Mouse (Mus musculus) Patski (cell line): Measurements from ENCODE around the gene Dync1i2. TPM values are rescaled to one million over a fixed set of nuclear protein-coding genes. Genes with fewer than 3 reads are reported as not detected.

Experiments used
- ATAC-seq: fragments of 100-300 bp; one replicate; pipeline ENCODE4 v1.8.0; 2021
- CTCF ChIA-PET: fragments of 350-600 bp; sonication (Branson Sonifier 250); formaldehyde crosslinking; loops from one replicate; lab custom pipeline; 2022; ENCODE audit warnings: inconsistent platforms; lab: Charles Lee
- POLR2A ChIA-PET: fragments of 350-600 bp; sonication (Branson Sonifier 250); formaldehyde crosslinking; loops from one replicate; lab custom pipeline; 2022; ENCODE audit warnings: antibody characterized with exemption, inconsistent platforms; lab: Charles Lee
- DNase-seq: peaks from one replicate; pipeline ENCODE4 v3.0.0-alpha.2; 2011; ENCODE audit warnings: low read depth, low spot score
- H3K27me3 ChIP-seq: fragments of 371-371 bp; one replicate; pipeline ENCODE4 v1.5.1; 2021
- CTCF ChIP-seq: fragments of 100-300 bp; IDR thresholded peaks from one replicate; pipeline ENCODE4 v1.5.1; 2021
- in situ Hi-C: fragments of 300-500 bp; cut with MboI; formaldehyde crosslinking; loops from 3 replicates; pipeline ENCODE4 v1.11.1; 2018; ENCODE audit warnings: low pct_unique_long_range_greater_than_20kb, mixed read lengths
- polyA plus RNA-seq: library from polyadenylated mRNA; unstranded; gene quantifications from one replicate; pipeline ENCODE4 v1.2.3, GENCODE M21; 2021

Dync1i2 gene
- polyA plus RNA-seq, 1 experiment from 2014 or later, result 178 TPM

DNA sequence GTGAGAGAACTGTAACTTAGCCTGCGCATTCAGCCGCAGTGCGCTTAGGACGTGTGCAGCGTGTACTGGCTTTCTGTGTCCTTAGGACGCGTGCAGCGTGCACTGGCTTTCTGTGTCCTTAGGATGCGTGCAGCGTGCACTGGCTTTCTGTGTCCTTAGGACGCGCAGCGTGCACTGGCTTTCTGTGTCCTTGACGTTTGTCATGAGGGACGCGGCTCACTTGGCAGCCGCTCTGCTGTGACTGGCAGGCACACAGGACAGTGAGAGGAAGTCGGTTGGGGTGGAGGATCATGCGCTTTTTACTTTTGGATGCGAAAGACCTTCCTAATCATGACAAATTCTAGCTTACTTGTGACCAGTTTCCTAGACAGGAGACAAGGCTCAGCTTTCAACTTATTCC, 53.1 kb downstream of the Dync1i2 start:
- no peak for DNase-seq
- ChIA-PET CTCF (interaction anchor here (1.1 to 1.5 kb wide), 2 partner anchors 8 to 11 kb away, joined by 3 read pairs; no protein-coding TSS in a partner anchor), POLR2A (no interaction called here)
- no peak for TF ChIP-seq CTCF
- in situ Hi-C loops, result no loop called here
- H3K27me3 ChIP-seq, result no peaks in the 10 kb centered on the region
- ATAC-seq, result no peak

DNA sequence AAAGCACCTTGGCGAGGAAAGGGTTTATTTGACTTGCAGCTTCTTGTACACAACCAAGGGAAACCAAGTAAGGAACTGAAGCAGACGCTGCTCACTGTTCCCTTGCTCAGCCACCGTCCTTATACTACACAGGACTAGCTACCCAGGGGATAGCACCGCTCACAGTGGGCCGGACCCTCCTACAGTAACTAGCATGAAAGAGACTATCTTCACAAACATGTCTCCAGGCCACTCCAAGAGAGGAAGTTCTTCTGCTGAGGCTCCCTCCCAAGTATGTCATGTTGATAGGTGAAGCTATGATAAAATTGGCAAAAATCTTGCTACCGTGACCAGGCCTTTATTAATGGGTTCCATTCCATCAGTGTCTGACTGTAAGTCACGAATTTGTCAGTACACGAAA, 57.2 kb downstream of the Dync1i2 start:
- ATAC-seq (no peak), DNase-seq (no peak)
- TF ChIP-seq CTCF, result no peak
- in situ Hi-C loops, result no loop called here
- ChIA-PET POLR2A (no interaction called here), CTCF (interaction anchor here (1.0 to 1.6 kb wide), 2 partner anchors 11 to 113 kb away, joined by 3 to 7 read pairs; no protein-coding TSS in a partner anchor)
- H3K27me3 ChIP-seq, result no peaks in the 10 kb centered on the region

DNA sequence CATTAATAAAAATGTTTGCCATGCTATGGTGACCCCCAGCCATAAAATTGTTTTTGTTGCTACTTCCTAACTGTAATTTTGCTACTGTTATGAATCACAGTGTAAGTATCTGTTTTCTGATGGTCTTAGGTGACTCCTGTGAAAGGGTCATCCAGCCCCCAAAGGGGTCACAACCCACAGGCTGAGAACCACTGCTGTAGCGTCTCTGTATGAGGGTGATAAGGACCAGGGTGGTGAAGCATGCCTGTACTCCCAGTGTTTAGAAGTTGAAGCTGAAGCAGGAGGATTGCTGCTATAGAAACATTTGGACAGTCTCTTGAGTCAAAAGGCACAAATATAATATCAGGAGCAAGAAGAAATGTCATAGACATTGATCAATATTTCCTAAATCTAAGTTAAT, 57.8 kb downstream of the Dync1i2 start:
- TF ChIP-seq CTCF, result no peak
- DNase-seq (no peak), ATAC-seq (no peak)
- POLR2A ChIA-PET, result no interaction called here
- CTCF ChIA-PET, result no interaction called here
- no peaks in the 10 kb centered on the region for H3K27me3 ChIP-seq
- in situ Hi-C loops, result no loop called here

DNA sequence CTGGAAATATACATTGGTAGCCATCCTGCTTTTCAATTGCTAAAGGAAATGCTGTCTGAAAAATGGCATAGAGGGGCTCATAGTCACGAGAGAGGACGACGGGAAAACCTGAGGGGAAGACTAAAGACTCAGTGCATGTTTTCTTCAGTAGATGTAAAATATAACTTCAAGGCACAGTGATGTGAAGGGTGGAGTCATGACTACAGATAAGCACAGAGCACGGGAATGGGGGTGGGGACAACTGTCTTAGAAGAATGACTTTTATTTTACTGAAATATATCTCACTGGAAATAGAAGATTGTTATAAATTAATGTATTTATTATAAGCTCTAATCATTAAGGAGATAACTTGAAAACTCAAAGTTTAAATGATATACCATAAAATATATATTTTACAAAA, 58.6 kb downstream of the Dync1i2 start:
- DNase-seq, result no peak
- CTCF ChIA-PET, result no interaction called here
- ATAC-seq, result no peak
- POLR2A ChIA-PET, result no interaction called here
- no peaks in the 10 kb centered on the region for H3K27me3 ChIP-seq
- no peak for TF ChIP-seq CTCF
- in situ Hi-C loops, result no loop called here

DNA sequence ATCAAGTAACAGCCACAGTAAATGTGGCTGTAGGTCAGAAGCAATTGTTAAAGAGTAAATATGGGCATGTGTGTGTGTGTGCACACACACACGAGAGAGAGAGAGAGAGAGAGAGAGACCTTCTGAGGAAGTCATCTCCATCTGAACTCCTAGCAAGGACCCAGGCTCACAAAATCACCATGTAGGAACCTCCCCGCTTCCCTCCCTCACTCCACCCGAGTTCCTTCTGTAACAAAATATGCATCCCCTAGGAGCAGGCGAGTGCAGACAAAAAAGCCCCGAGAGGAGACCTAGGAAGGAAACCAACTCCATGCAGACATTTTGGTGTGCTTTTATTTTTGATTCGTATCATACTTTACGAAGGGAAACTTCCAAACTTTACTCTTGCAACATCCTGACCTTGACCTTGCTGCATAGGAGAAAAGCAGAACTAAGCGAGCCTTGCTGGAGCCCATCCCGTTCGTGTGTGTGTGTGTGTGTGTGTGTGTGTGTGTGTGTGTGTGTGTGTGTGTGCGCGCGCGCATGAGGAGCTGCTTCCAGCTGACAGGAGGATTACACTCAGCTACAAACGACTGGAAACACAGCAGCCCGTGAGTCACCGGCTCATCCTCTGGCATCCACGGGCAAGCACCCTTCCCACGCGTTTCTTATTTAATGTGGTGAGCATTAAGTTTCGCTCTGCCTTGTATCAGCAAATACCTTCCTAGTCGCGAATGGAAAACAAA, 62.6 kb downstream of the Dync1i2 start:
- no peaks in the 10 kb centered on the region for H3K27me3 ChIP-seq
- DNase-seq (no peak), ATAC-seq (no peak)
- ChIA-PET CTCF (no interaction called here), POLR2A (interaction anchor here (1.1 kb wide), 1 partner anchor 28 kb away, joined by 3 read pairs; no protein-coding TSS in a partner anchor)
- in situ Hi-C loops, result no loop called here
- TF ChIP-seq CTCF, result no peak

DNA sequence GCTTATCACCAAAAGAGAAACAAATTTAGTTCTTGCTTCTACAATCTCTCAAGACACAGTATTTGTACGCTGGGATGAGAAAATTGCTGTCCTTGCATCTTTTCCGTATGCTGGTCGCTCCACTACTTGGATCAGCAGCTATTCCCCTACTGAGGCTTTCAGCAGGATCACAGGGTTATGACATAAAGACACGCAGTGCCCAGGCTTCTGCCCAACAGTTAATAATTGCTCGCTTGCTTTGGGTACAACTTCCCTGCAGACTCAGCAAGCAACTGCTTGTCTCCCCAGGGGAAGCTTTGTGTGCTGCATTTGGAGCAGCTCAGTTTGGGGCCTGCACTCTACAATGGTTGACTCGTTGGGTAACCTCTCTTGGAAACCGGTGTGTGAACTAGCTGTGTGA, 64.2 kb downstream of the Dync1i2 start:
- in situ Hi-C loops, result no loop called here
- no peak for TF ChIP-seq CTCF
- DNase-seq (no peak), ATAC-seq (no peak)
- POLR2A ChIA-PET, result no interaction called here
- H3K27me3 ChIP-seq, result no peaks in the 10 kb centered on the region
- CTCF ChIA-PET, result interaction anchor here (0.8 kb wide), 1 partner anchor 12 kb away, joined by 3 read pairs; no protein-coding TSS in a partner anchor

DNA sequence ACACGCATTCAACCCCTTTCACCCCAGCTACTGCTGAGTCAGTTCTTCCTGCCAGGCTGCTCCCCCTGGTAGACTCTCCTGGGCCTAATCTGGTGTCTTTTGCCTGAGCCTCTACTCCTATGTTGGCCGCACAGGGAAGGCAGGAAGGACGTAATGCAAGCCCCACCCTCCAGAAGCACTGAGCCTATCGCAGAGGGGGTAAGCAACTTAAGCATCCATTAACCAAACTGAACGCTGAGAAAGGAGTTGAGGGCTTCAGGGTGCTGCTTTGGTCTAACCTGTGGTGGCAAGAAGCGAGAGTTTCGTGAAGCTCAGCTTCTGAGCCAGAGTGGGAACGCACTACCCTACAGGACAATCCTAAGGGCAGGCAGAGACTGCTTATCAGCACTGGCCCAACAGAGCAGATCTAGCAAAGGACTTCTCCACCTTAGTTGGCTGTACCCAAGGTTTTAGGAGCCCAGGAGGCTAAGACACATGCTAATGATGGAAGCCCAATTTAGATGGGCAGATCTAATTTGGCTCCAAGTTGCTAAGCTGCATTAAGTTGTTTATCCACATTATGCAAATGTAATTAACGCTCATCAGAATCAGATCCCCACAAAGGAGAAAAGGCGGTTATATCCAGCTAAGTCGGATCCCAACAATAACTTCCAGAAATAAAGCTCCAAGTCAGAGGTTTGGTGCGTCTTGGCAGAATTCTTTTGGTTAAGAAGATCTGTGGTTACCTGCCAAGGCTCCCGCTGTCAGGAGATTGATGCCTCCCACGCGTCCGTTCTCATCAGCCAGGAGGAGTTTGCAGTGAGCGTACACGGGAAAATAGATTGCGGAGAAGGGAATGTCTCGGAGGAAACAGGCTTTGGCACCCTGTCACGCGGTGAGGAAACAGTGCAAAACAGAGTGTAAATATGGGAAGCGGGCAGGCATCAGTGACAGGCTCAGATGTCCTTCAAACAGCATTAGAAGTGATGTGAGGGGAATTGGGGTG, 67.6 kb downstream of the Dync1i2 start:
- DNase-seq (no peak), ATAC-seq (no peak)
- CTCF ChIA-PET, result interaction anchor here (0.8 to 1.5 kb wide), 2 partner anchors 12 to 123 kb away, joined by 3 to 4 read pairs; no protein-coding TSS in a partner anchor
- in situ Hi-C loops, result no loop called here
- POLR2A ChIA-PET, result no interaction called here
- no peaks in the 10 kb centered on the region for H3K27me3 ChIP-seq
- TF ChIP-seq CTCF, result no peak

DNA sequence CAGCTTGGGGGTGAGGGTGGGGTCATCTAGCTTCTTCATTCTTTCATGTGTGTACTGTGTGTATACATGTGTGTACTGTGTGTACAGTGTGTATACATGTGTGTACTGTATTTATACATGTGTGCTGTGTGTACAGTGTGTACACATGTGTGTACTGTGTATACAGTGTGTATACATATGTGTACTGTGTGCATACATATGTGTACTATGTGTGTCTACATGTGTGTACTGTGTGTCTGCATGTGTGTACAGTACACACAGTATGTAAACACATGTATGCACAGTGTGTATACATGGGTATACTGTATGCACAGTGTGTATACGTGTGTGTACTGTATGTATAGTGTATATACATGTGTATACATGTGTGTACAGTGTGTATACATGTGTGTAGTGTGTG, 70.5 kb downstream of the Dync1i2 start:
- no peak for ATAC-seq
- no peaks in the 10 kb centered on the region for H3K27me3 ChIP-seq
- no peak for DNase-seq
- CTCF ChIA-PET, result no interaction called here
- POLR2A ChIA-PET, result no interaction called here
- no peak for TF ChIP-seq CTCF
- in situ Hi-C loops, result no loop called here

DNA sequence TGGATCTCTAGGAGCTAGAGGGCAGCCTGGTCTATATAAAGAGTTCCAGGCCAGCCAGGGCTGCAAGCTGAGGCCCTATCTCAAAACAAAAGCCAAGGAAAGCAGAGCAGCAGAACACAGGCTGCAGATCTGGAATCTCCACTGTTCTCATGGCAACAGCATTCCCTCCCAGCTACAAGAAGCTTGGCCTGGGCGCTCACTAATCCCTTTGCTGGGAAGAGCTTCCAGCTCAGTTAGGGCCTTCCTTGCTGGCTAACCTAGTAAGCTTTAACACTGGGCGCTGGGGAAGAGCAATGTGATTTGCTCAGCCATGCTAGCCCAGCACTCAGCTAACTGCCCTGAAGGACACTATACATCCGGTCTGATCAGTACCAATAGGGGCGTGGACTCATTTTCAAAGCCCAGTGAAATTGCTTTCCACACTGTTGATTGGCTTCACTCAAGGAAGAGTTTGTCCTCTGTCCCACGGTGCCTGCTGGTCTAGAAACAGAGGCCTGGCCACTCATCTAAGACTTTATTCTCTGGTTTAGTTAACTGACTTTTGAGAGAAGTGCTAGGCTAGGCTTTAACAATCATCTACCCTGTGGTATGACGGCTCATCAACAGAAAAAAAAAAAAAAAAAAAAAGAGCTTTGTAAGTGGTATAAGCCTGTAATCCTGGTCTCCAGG, 78.7 kb downstream of the Dync1i2 start:
- POLR2A ChIA-PET, result interaction anchor here (0.5 to 0.7 kb wide), 3 partner anchors 22 to 582 kb away, joined by 3 read pairs; no protein-coding TSS in a partner anchor
- DNase-seq, result peak; percentile 13
- CTCF ChIA-PET, result interaction anchor here (1.2 to 1.9 kb wide), 2 partner anchors 11 to 135 kb away, joined by 3 to 5 read pairs; no protein-coding TSS in a partner anchor
- in situ Hi-C loops, result no loop called here
- no peaks in the 10 kb centered on the region for H3K27me3 ChIP-seq
- ATAC-seq, result no peak
- TF ChIP-seq CTCF, result no peak

DNA sequence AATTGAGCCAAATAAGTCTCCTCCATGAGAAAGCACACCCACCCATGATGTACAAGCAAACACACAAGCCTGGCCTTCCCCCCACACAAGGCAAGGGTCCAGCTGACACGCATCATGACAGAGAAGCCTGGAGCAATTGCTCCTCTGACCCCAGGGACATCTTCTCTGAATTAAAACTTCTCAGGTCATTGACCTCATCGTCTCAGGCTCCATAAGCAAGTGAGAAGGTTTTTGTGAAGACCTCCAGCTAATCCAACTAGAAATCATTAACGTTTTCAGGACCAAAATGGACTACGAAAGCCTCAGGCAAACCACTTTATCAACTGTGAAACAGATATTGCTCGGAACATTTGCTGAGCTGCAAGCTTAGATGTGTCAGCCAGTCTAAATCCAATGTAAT, 80.1 kb downstream of the Dync1i2 start:
- ATAC-seq (no peak), DNase-seq (peak; percentile 12)
- in situ Hi-C loops, result no loop called here
- ChIA-PET CTCF (interaction anchor here (1.0 to 2.0 kb wide), 3 partner anchors 13 to 69 kb away, joined by 3 to 4 read pairs (median 4); no protein-coding TSS in a partner anchor), POLR2A (interaction anchor here (0.6 kb wide), 1 partner anchor 8 kb away, joined by 4 read pairs; no protein-coding TSS in a partner anchor)
- H3K27me3 ChIP-seq, result no peaks in the 10 kb centered on the region
- no peak for TF ChIP-seq CTCF
